Mouse (Mus musculus) bone marrow, adult 2 months (tissue): ENCODE results near the gene Mast4. TPM values are rescaled to one million over a fixed set of nuclear protein-coding genes. Genes with fewer than 3 reads are reported as not detected.

ENCODE experiments used
- H3K27ac ChIP-seq: fragments of 200-500 bp; 2 replicates; pipeline ENCODE4 v1.5.1; 2012; ENCODE audit warnings: low read depth, mild to moderate bottlenecking, control low read depth, inconsistent platforms, low read length; ENCODE audit not compliant: control insufficient read depth, poor library complexity, insufficient read depth
- H3K4me1 ChIP-seq: fragments of 200-500 bp; 2 replicates; pipeline ENCODE4 v1.6.1; 2011; ENCODE audit warnings: low read length; ENCODE audit not compliant: control insufficient read depth, insufficient read depth
- H3K4me3 ChIP-seq: fragments of 200-500 bp; replicated peaks from 2 replicates; pipeline ENCODE3; 2011; ENCODE audit warnings: mild to moderate bottlenecking, low read depth, low read length, control low read depth; ENCODE audit not compliant: control insufficient read depth
- CTCF ChIP-seq: fragments of 200-500 bp; IDR thresholded peaks from 2 replicates; pipeline ENCODE4 v1.5.1; 2011; ENCODE audit warnings: low read length, control low read depth; ENCODE audit not compliant: control insufficient read depth, insufficient read depth
- POLR2A ChIP-seq: fragments of 200-500 bp; IDR thresholded peaks from 2 replicates; pipeline ENCODE4 v1.6.1; 2011; ENCODE audit warnings: low read depth, mild to moderate bottlenecking, control low read depth, low read length, borderline replicate concordance; ENCODE audit not compliant: control insufficient read depth
- WGBS: fragments of 180-500 bp; shearing (Covaris S2); methylation state at CpG from one replicate; pipeline ENCODE4 v1.1.7; 2018; 5-methylcytosine and 5-hydroxymethylcytosine counted together
- polyA plus RNA-seq: library from polyadenylated mRNA; stranded (reverse); fragments of >200 nt; gene quantifications from 2 replicates; pipeline ENCODE4 v1.2.4, GENCODE M21; 2011; ENCODE audit warnings: low replicate concordance; ENCODE audit not compliant: missing spikeins, insufficient read depth, insufficient read length

Gene Mast4
- polyA plus RNA-seq, 1 experiment, result 6.7 TPM

- Histone ChIP-seq H3K27ac (no peak overlapping the region), H3K4me3 (no peak overlapping the region), H3K4me1 (no peaks in the 10 kb centered on the region)
- TF ChIP-seq CTCF, result no peak
- no peak for TF ChIP-seq POLR2A
- 64% methylated on average over 11 of the region's 11 CpGs for WGBS
Measured at GRCm38 (mm10) chr13:103220479-103221064, 113.7 kb downstream of the Mast4 start.

GRCm38 (mm10) chr13:103219999-103220398 is 114.3 kb downstream of the Mast4 start:
- no peak overlapping the region for H3K27ac ChIP-seq
- WGBS, result 78% methylated on average over 2 of the region's 2 CpGs
- TF ChIP-seq POLR2A, result no peak
- TF ChIP-seq CTCF, result no peak
- no peak overlapping the region for H3K4me3 ChIP-seq
- no peaks in the 10 kb centered on the region for H3K4me1 ChIP-seq

DNA sequence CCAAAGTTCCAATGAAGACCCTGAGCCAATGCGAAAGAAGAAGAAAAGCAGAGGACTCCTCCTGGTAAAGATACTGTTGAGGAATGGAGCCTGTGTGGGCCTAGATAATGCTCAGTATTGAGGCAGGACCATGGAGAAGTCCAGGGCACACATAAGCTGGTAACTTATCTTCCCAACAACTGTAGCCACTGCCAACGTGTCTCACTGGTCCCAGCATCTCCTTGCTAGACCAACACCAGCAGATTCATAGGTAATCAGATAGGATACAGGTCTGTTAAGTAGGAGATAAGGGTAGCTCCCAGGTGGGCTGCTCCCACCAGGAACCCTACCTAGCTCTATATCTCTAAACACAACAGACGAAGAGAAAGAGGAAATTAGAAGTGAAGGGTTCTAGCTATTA is 116.8 kb downstream of the Mast4 start:
- Histone ChIP-seq H3K27ac (no peak overlapping the region), H3K4me1 (no peaks in the 10 kb centered on the region), H3K4me3 (no peak overlapping the region)
- TF ChIP-seq CTCF, result no peak
- no peak for TF ChIP-seq POLR2A
- WGBS, result 71% methylated on average over 3 of the region's 3 CpGs

DNA sequence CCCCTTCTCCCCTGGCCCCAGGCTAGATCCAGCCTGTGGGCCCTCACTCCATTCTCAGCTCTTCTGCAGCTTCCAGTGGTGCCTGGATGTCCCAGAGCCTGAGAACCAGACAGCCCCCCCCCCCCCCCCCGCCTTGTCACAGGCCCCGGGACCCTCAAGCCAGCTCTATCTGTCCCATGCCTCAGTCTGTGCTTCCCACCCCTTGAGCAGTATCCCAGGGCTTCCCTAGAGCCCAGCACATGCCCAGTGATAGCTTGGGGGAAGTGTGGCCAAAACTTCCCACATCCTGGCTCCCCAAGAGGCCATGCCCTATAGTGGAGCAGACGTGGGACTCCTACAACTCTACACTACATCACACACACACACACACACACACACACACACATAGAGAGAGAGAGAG is 119.8 kb downstream of the Mast4 start:
- Histone ChIP-seq H3K4me3 (no peak overlapping the region), H3K4me1 (no peaks in the 10 kb centered on the region), H3K27ac (no peak overlapping the region)
- TF ChIP-seq CTCF, result no peak
- WGBS, result 68% methylated on average over 3 of the region's 3 CpGs

GRCm38 (mm10) chr13:103211953-103212352 is 122.3 kb downstream of the Mast4 start:
- 25% methylated on average over 6 of the region's 6 CpGs for WGBS
- Histone ChIP-seq H3K27ac (no peak overlapping the region), H3K4me1 (no peaks in the 10 kb centered on the region), H3K4me3 (no peak overlapping the region)
- no peak for TF ChIP-seq POLR2A
- no peak for TF ChIP-seq CTCF

DNA sequence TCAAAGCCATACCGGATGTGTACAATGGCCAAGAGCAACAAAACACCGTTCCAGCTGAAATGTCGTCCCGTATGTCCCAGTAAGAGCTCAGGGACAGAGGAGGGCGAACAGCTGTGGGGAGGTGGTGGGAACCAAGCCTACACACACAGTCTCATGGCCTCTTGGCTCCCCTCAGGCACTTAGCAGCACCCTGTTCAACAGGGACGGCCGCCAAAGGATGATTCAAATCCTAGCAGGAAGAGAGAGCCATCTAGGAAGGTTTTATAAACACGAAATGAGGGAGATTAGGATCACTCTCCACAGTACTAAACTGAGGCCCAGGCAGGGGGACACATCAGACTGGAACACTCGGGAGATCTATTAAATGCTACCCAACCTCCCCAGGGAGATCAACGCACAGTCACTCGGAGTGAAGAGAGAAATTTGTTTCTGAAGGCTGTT is 122.8 kb downstream of the Mast4 start:
- TF ChIP-seq POLR2A (no peak), CTCF (no peak)
- Histone ChIP-seq H3K27ac (no peak overlapping the region), H3K4me1 (no peaks in the 10 kb centered on the region), H3K4me3 (no peak overlapping the region)
- WGBS, result 72% methylated on average over 11 of the region's 11 CpGs

DNA sequence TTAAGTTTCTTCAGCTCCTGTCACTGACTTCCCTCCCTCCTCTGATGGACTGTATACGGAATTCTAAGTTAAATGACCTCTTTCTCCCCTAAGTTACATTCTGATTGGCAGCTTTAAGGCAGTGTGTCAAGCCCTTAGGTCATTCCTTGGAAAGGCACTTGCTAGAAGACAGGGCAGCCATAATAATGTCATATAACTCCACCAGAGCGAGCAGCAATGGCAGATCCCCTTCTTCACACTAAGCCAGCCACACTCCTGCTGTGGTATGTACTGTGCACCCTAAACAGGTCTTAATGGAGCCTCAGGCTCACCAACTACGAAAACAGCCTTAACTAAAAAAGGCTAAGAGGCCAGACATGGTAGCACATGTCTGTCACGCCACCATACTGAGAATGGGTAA is 123.6 kb downstream of the Mast4 start:
- TF ChIP-seq POLR2A (no peak), CTCF (no peak)
- WGBS, result 71% methylated on average over 4 of the region's 4 CpGs
- Histone ChIP-seq H3K27ac (no peak overlapping the region), H3K4me1 (no peaks in the 10 kb centered on the region), H3K4me3 (no peak overlapping the region)

DNA sequence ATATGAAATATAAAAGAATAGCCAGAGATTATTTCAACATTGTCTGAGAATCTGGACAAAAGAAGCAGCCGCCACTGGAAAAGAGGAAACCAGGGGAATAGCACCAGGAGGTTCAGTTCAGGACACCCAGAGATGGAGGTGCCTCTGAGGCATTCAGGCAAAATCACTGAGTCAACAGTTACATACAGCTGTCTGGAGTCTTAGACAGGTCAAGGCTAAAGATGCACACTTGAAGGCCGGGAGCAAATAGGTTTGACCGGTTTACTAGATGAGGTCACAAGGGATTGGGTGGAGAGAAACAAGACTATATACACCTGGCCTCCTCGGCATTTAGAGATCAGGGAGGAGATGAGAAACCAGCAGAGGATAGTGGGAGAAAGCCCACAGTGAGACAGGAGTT is 127.1 kb downstream of the Mast4 start:
- no peak overlapping the region for H3K4me3 ChIP-seq
- H3K27ac ChIP-seq, result no peak overlapping the region
- H3K4me1 ChIP-seq, result no peaks in the 10 kb centered on the region
- TF ChIP-seq CTCF, result no peak
- no peak for TF ChIP-seq POLR2A
- 82% methylated on average over 4 of the region's 4 CpGs for WGBS

DNA sequence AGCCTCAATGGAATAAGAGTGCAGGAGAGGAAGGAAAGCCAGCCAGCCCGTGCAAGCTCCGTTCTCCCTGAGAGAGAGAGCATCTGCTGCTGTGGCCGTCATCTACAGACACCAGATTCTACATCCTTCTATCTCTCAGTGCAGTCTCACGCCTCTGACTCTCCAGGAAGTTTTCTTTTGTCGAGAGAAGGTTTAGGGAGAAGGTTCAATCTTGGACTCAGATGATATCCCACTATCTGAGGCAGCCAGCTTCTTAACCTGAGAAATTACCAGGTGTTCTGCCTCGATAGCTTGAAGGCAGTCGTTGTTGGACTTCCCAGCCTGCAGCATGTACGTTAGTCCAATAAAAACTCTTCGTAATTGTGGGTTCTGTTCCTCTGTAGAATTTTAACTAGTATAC is 127.7 kb downstream of the Mast4 start:
- Histone ChIP-seq H3K4me1 (no peaks in the 10 kb centered on the region), H3K27ac (no peak overlapping the region), H3K4me3 (no peak overlapping the region)
- 79% methylated on average over 9 of the region's 9 CpGs for WGBS
- TF ChIP-seq CTCF (no peak), POLR2A (no peak)
